Mouse (Mus musculus) erythroblast, embryonic 14.5 days (primary cell): ENCODE measurements around the gene Gm11634. TPM values are rescaled to one million over a fixed set of nuclear protein-coding genes. Genes with fewer than 3 reads are reported as not detected.
"Not testable (repeated sequence)": the region's sequence is repeated elsewhere in the genome, so short reads cannot be mapped to it uniquely, and the experiment has no call there.

ENCODE experiments used
- H3K27me3 ChIP-seq: 2 replicates; pipeline ENCODE4 v1.6.1; 2012; ENCODE audit warnings: inconsistent platforms; ENCODE audit not compliant: control insufficient read depth
- H3K36me3 ChIP-seq: 2 replicates; pipeline ENCODE4 v1.6.1; 2012; ENCODE audit warnings: mild to moderate bottlenecking, inconsistent platforms; ENCODE audit not compliant: control insufficient read depth
- H3K4me1 ChIP-seq: 2 replicates; pipeline ENCODE4 v1.6.1; 2012; ENCODE audit warnings: inconsistent platforms; ENCODE audit not compliant: control insufficient read depth
- H3K4me3 ChIP-seq: replicated peaks from 2 replicates; pipeline ENCODE3; 2012; ENCODE audit warnings: moderate library complexity, mild to moderate bottlenecking, inconsistent platforms
- H3K9me3 ChIP-seq: 2 replicates; pipeline ENCODE4 v1.6.1; 2012; ENCODE audit warnings: low read length, inconsistent platforms, mixed read lengths; ENCODE audit not compliant: control insufficient read depth
- GATA1 ChIP-seq: IDR thresholded peaks from 2 replicates; pipeline ENCODE4 v1.6.1; 2012; ENCODE audit warnings: low read length, inconsistent platforms, mixed read lengths
- TAL1 ChIP-seq: IDR thresholded peaks from 3 replicates; pipeline ENCODE4 v1.6.1; 2012; ENCODE audit warnings: low read length, inconsistent platforms, mixed read lengths
- polyA plus RNA-seq: library from polyadenylated mRNA; stranded (reverse); fragments of >175 nt; gene quantifications from 2 replicates; pipeline ENCODE4 v1.2.3, GENCODE M21; 2012

Gm11634 gene
- polyA plus RNA-seq: not detected in 2 replicates

- Histone ChIP-seq H3K9me3 (no peaks in the 10 kb centered on the region), H3K4me1 (peaks cover 1% of the 10 kb centered on the region), H3K27me3 (peaks cover 19% of the 10 kb centered on the region), H3K36me3 (no peaks in the 10 kb centered on the region), H3K4me3 (no peak within 1 kb of the TSS)
- TF ChIP-seq TAL1 (no peak), GATA1 (no peak)
These were observed at the start of gene Gm11634 for GRCm38 (mm10) chr11:101599156-101599555. Gene Gm11634, minus strand, starts transcription at chr11:101599256.

DNA sequence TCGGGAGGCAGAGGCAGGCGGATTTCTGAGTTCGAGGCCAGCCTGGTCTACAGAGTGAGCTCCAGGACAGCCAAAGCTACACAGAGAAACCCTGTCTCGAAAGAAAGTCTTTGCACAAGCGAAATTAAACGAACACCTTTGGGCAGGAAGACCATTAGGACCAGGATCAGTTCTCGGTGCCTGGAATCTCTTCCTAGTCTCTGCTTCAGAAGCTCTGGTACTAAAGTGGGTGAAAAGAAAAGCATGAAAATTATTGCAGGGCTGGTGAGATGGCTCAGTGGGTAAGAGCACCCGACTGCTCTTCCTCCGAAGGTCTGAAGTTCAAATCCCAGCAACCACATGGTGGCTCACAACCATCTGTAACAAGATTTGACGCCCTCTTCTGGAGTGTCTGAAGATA is 48.0 kb upstream of the Gm11634 start:
- not testable (repeated sequence) for H3K4me3 ChIP-seq, H3K27me3 ChIP-seq, H3K36me3 ChIP-seq, H3K9me3 ChIP-seq
- H3K4me1 ChIP-seq: peaks cover 16% of the 10 kb centered on the region

- H3K36me3 ChIP-seq, H3K9me3 ChIP-seq, H3K27me3 ChIP-seq: not testable (repeated sequence)
- H3K4me3 ChIP-seq: peak overlapping the region; percentile 36
- H3K4me1 ChIP-seq: peaks cover 16% of the 10 kb centered on the region
These were observed 47.3 kb upstream of the Gm11634 start for GRCm38 (mm10) chr11:101646283-101646794.

GRCm38 (mm10) chr11:101645411-101646282 is 46.6 kb upstream of the Gm11634 start:
- H3K9me3 ChIP-seq: not testable (repeated sequence)
- H3K4me3 ChIP-seq: peak overlapping the region; percentile 35

DNA sequence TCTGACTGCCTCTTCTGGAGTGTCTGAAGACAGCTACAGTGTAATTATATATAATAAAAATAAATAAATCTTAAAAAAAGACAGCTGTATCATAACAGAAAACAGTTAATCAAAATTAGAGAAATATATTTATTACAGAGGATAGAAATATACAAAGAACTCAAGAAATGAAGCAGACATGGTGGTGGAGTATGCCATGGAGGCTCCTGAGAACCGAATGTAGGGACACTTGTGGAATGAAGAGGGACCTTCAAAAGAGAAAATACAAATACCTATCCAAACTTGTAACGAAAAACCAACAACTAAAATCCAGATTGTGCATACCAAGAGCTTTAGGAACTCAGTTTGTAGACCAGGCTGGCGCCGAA is 46.0 kb upstream of the Gm11634 start:
- not testable (repeated sequence) for H3K4me3 ChIP-seq, H3K9me3 ChIP-seq, H3K36me3 ChIP-seq, H3K27me3 ChIP-seq
- peaks cover 21% of the 10 kb centered on the region for H3K4me1 ChIP-seq

More at GRCm38 (mm10) chr11:101645411-101646282, 46.6 kb upstream of the Gm11634 start:
- peaks cover 21% of the 10 kb centered on the region for H3K4me1 ChIP-seq
- not testable (repeated sequence) for H3K27me3 ChIP-seq, H3K36me3 ChIP-seq

DNA sequence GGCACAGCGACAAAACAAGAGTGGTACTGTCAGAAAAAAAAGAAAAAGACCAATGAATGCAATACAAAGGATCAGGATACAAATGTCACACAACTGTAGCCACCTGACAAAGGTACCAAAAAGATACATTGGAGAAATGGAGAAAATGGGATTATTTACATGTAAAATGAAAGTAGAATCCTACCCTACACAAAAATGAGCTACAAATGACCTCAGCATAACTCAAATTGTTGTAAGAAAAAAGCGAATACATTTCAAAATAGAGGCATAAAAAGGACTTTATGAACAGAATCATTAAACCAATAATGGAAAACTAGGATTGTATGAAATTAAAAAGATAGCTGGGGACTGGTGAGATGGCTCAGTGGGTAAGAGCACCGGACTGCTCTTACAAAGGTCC is 45.5 kb upstream of the Gm11634 start:
- Histone ChIP-seq H3K27me3 (peaks cover 7% of the 10 kb centered on the region), H3K4me3 (no peak overlapping the region), H3K4me1 (peaks cover 21% of the 10 kb centered on the region), H3K36me3 (no peaks in the 10 kb centered on the region), H3K9me3 (peaks cover 6% of the 10 kb centered on the region; the same call in 1 of the 2 replicates)
- TF ChIP-seq GATA1 (no peak), TAL1 (no peak)

DNA sequence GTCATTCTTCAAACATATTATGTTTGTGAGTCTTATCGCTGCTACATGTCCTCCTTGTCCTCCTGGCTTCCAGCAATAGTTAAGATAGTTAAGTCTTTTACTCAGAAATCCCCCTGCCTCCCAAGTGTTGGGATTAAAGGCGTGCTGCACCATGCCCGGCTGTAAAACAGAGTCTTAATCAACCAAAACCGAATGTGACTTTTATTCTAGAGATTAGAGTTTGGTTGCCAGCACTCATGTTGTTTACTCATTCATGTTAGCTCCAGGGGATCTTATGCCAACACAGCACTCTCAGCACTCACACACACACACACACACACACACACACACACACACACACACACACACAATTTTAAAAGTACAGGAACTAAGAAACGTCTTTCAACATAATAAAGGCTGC is 43.9 kb upstream of the Gm11634 start:
- TF ChIP-seq TAL1 (no peak), GATA1 (no peak)
- H3K27me3 ChIP-seq: peaks cover 7% of the 10 kb centered on the region
- H3K9me3 ChIP-seq: peaks cover 5% of the 10 kb centered on the region; the same call in 1 of the 2 replicates
- peaks cover 21% of the 10 kb centered on the region for H3K4me1 ChIP-seq
- no peaks in the 10 kb centered on the region for H3K36me3 ChIP-seq
- no peak overlapping the region for H3K4me3 ChIP-seq

DNA sequence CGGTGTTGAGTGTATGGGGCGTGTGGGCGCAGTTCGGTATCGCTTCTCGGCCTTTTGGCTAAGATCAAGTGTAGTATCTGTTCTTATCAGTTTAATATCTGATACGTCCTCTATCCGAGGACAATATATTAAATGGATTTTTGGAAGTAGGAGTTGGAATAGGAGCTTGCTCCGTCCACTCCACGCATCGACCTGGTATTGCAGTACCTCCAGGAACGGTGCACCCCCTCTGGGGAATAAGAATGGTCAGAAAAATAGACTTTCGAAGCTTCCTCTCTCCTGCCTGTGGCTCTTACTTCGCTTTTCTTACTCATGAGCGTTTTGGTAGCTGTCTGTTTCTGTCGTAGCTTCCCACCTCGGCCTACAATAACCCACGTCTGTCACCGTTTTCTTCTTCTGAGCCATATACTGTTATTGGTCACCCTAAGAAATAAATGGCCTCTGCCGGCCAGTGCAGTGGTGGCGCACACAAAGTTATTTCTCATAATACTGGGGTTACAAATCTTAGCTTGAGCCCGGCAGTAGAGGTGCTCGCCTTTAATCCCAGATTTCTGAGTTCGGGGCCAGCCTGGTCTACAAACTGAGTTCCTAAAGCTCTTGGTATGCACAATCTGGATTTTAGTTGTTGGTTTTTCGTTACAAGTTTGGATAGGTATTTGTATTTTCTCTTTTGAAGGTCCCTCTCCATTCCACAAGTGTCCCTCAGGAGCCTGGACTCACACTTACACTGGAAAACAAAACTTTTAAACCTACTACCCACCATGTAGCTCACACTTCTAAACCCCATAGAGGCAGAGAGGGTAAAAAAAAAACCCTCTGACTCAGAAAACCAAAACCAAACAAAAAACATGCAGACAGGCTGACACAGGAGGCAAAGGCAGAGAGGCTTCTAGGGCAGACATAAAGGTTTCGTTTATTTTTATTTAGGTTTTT is 42.9 kb upstream of the Gm11634 start:
- not testable (repeated sequence) for H3K4me3 ChIP-seq, H3K36me3 ChIP-seq, H3K9me3 ChIP-seq, H3K27me3 ChIP-seq
- H3K4me1 ChIP-seq: peaks cover 21% of the 10 kb centered on the region

- H3K36me3 ChIP-seq, H3K9me3 ChIP-seq, H3K27me3 ChIP-seq: not testable (repeated sequence)
- Histone ChIP-seq H3K4me3 (peak overlapping the region; percentile 50), H3K4me1 (peaks cover 18% of the 10 kb centered on the region)
These were observed 42.0 kb upstream of the Gm11634 start for GRCm38 (mm10) chr11:101640857-101641709.
